Mouse (Mus musculus) forebrain, embryonic 14.5 days (tissue): ENCODE measurements around the gene Cdk19. TPM values are rescaled to one million over a fixed set of nuclear protein-coding genes. Genes with fewer than 3 reads are reported as not detected.
A peak's percentile ranks its signal among the peaks of the same experiment; 100 is the strongest.

Source experiments
- ATAC-seq: fragments of 200-750 bp; cut with Nextera tagmentation; 2 replicates; pipeline ENCODE4 v1.8.0; 2017; ENCODE audit warnings: mild to moderate bottlenecking, moderate library complexity
- DNase-seq: peaks from one replicate; pipeline ENCODE4 v3.0.0-alpha.2; 2015; ENCODE audit warnings: low spot score
- H3K27ac ChIP-seq: fragments of 300-500 bp; sonication (generic); 2 replicates; pipeline ENCODE4 v1.5.1; 2014; ENCODE audit warnings: low read depth, mild to moderate bottlenecking, control low read depth, low read length, moderate library complexity
- H3K27me3 ChIP-seq: fragments of 300-500 bp; sonication (generic); replicated peaks from 2 replicates; pipeline ENCODE4 v1.6.1; 2014; ENCODE audit warnings: low read length, control low read depth, mixed read lengths; ENCODE audit not compliant: control insufficient read depth, insufficient read depth
- H3K36me3 ChIP-seq: fragments of 300-500 bp; sonication (generic); 2 replicates; pipeline ENCODE4 v1.6.1; 2014; ENCODE audit warnings: low read length, control low read depth; ENCODE audit not compliant: control insufficient read depth, insufficient read depth
- H3K4me1 ChIP-seq: fragments of 300-500 bp; sonication (generic); 2 replicates; pipeline ENCODE4 v1.6.1; 2014; ENCODE audit warnings: antibody characterized with exemption, low read length, control low read depth; ENCODE audit not compliant: control insufficient read depth, insufficient read depth
- H3K4me2 ChIP-seq: fragments of 300-500 bp; sonication (generic); 2 replicates; pipeline ENCODE4 v1.6.1; 2014; ENCODE audit warnings: mild to moderate bottlenecking, control low read depth, low read length
- H3K4me3 ChIP-seq: fragments of 300-500 bp; sonication (generic); 2 replicates; pipeline ENCODE4 v1.5.1; 2014; ENCODE audit warnings: low read depth, low read length, control low read depth
- H3K9ac ChIP-seq: fragments of 300-500 bp; sonication (generic); 2 replicates; pipeline ENCODE4 v1.6.1; 2014; ENCODE audit warnings: mild to moderate bottlenecking, low read length, control low read depth, moderate library complexity
- H3K9me3 ChIP-seq: fragments of 300-500 bp; sonication (generic); replicated peaks from 2 replicates; pipeline ENCODE4 v1.6.1; 2016; ENCODE audit warnings: low read length, control low read depth, mixed read lengths; ENCODE audit not compliant: control insufficient read depth
- WGBS: fragments of 180-500 bp; shearing (Covaris S2); extraction: QIAGEN DNeasy Blood & Tissue Kit; methylation state at CpG from one replicate; pipeline ENCODE4 v1.1.7; 2014; 5-methylcytosine and 5-hydroxymethylcytosine counted together
- polyA plus RNA-seq: library from polyadenylated mRNA; unstranded; fragments of >200 nt; fragmentation: Nextera tagmentation; extraction: Ambion mirVana; gene quantifications from 2 replicates; pipeline ENCODE4 v1.2.1, GENCODE M21; 2014

The Cdk19 gene
- polyA plus RNA-seq, 1 experiment from 2014 or later = 16.6 TPM

DNA sequence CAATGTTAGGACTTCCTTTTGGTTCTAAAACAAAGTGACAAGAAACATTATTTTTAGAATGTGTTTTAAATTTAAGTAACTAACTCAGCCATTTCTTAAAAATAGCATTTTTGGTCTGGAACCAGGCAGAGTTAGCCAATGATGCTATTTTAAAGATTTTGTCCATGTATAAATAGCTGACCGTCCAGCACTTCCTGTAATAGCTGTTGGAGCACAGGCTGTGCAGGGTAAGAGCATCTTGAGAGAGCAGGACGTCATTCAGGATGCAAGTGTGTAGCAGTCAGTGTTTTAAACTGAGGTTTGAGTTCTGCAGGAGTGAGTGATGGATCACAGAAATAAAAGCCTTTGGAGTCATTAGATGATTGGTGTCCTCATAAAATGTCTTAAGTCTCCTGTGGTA lies 18.8 kb downstream of the Cdk19 start:
- no peaks in the 10 kb centered on the region for H3K4me1 ChIP-seq
- no peak for DNase-seq
- no peak overlapping the region for H3K9ac ChIP-seq
- H3K36me3 ChIP-seq = no peaks in the 10 kb centered on the region
- H3K27ac ChIP-seq = no peak overlapping the region
- H3K9me3 ChIP-seq = no peaks in the 10 kb centered on the region
- no peak overlapping the region for H3K4me3 ChIP-seq
- no peak for ATAC-seq
- H3K4me2 ChIP-seq = no peak overlapping the region
- no peaks in the 10 kb centered on the region for H3K27me3 ChIP-seq
- WGBS = 85% methylated on average over 2 of the region's 2 CpGs

DNA sequence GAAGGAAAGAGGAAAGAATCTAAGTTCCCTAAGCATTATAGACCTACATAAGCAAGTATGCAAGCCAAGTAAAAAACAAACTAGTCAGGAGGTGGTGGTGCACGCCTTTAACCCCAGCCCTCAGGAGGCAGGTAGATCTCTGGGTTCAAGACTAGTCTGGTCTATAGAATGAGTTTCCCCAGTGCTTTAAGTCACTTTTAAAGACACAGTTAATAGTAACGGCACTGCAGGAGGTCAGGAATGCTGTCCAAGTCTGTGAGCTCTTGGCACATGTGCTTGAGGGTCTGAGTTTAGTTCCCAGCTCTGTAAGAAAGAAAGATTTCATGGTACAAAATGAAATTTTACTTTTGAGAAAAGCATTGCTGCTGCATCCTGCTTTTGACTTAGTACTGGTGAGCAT lies 19.8 kb downstream of the Cdk19 start:
- peaks cover 4% of the 10 kb centered on the region for H3K4me1 ChIP-seq
- H3K9me3 ChIP-seq = no peaks in the 10 kb centered on the region
- ATAC-seq (no peak), DNase-seq (no peak)
- no peaks in the 10 kb centered on the region for H3K27me3 ChIP-seq
- 70% methylated on average over 2 of the region's 2 CpGs for WGBS
- H3K4me2 ChIP-seq = no peak overlapping the region
- H3K9ac ChIP-seq = no peak overlapping the region
- no peaks in the 10 kb centered on the region for H3K36me3 ChIP-seq
- H3K4me3 ChIP-seq = no peak overlapping the region
- H3K27ac ChIP-seq = no peak overlapping the region

GRCm38 (mm10) chr10:40363004-40363403 lies 23.6 kb downstream of the Cdk19 start:
- no peaks in the 10 kb centered on the region for H3K9me3 ChIP-seq
- ATAC-seq = no peak
- peaks cover 13% of the 10 kb centered on the region for H3K4me1 ChIP-seq
- H3K9ac ChIP-seq = no peak overlapping the region
- H3K4me3 ChIP-seq = no peak overlapping the region
- H3K27ac ChIP-seq = no peak overlapping the region
- DNase-seq = no peak
- H3K27me3 ChIP-seq = no peaks in the 10 kb centered on the region
- WGBS = 44% methylated on average over 4 of the region's 4 CpGs
- no peak overlapping the region for H3K4me2 ChIP-seq
- H3K36me3 ChIP-seq = no peaks in the 10 kb centered on the region

DNA sequence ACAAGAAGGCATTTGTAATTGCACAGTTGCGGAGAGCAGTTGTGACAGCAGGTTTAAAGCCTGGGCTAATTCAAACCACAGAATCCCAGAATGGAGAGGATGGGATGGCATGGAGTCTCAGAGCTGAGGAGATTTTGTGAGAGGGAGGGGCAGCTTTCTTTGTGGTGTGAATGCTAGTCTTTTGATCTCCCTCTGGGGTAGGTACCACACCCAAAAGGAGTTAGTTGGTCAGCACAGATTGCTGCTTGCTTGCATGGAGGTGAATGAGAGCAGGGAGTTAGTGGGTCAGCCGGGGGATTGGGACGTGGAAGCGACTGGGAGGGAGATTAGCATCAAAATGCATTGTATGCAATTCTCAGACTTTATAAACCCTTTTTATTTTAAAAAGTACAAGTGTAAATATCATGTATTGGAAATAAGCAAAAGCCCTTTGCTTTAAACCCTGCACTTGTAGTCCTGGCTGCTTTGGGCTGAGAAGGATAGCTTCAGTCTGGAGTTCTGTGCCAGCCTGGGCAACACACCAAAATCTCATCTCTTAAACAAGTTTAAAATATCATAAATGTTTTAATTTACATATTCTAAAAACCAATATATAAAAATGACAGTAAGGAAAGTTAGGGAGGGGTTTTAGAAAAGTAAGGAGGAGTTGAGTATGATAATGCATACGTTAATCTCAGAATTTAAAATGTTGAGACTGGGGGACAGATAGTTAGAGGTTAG lies 25.4 kb downstream of the Cdk19 start:
- peaks cover 13% of the 10 kb centered on the region for H3K4me1 ChIP-seq
- no peaks in the 10 kb centered on the region for H3K36me3 ChIP-seq
- no peak for ATAC-seq
- no peaks in the 10 kb centered on the region for H3K9me3 ChIP-seq
- DNase-seq = no peak
- H3K9ac ChIP-seq = no peak overlapping the region
- WGBS = 40% methylated on average over 5 of the region's 5 CpGs
- no peak overlapping the region for H3K27ac ChIP-seq
- no peak overlapping the region for H3K4me2 ChIP-seq
- H3K4me3 ChIP-seq = no peak overlapping the region
- no peaks in the 10 kb centered on the region for H3K27me3 ChIP-seq

GRCm38 (mm10) chr10:40365991-40366390 lies 26.6 kb downstream of the Cdk19 start:
- H3K36me3 ChIP-seq = no peaks in the 10 kb centered on the region
- 72% methylated on average over 2 of the region's 2 CpGs for WGBS
- DNase-seq (peak; percentile 36), ATAC-seq (peak; percentile 42; the same call in 1 of the 2 replicates)
- H3K27me3 ChIP-seq = no peaks in the 10 kb centered on the region
- no peak overlapping the region for H3K4me2 ChIP-seq
- H3K4me3 ChIP-seq = no peak overlapping the region
- no peak overlapping the region for H3K9ac ChIP-seq
- no peaks in the 10 kb centered on the region for H3K9me3 ChIP-seq
- peaks cover 13% of the 10 kb centered on the region for H3K4me1 ChIP-seq
- no peak overlapping the region for H3K27ac ChIP-seq

DNA sequence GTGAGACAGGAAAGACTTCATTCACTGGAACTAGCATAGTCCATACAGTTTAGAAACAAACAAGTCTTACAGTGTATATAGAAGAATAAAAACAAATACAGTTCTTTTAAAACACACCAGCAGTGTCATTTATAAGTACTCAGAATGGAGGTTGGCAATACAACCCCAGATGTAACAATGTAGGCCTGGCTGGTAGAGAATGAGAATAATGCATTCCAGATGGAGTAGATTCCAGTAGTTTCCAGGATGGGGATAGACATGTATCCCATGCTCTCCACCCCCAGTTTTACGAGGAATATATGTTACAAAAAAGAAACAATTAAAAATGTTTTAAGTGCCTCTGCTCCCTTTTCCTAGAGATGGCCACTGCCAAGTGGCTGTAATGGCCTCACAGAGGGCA lies 29.2 kb downstream of the Cdk19 start:
- 85% methylated on average over 1 of the region's 1 CpGs for WGBS
- no peaks in the 10 kb centered on the region for H3K36me3 ChIP-seq
- ATAC-seq (no peak), DNase-seq (no peak)
- no peak overlapping the region for H3K4me3 ChIP-seq
- H3K27me3 ChIP-seq = no peaks in the 10 kb centered on the region
- H3K9ac ChIP-seq = no peak overlapping the region
- no peak overlapping the region for H3K4me2 ChIP-seq
- H3K27ac ChIP-seq = no peak overlapping the region
- H3K9me3 ChIP-seq = no peaks in the 10 kb centered on the region
- peaks cover 27% of the 10 kb centered on the region for H3K4me1 ChIP-seq

GRCm38 (mm10) chr10:40370156-40370555 lies 30.8 kb downstream of the Cdk19 start:
- Histone ChIP-seq H3K9ac (no peak overlapping the region), H3K36me3 (no peaks in the 10 kb centered on the region), H3K4me3 (no peak overlapping the region), H3K27me3 (no peaks in the 10 kb centered on the region), H3K4me2 (no peak overlapping the region), H3K4me1 (peaks cover 16% of the 10 kb centered on the region), H3K27ac (no peak overlapping the region), H3K9me3 (no peaks in the 10 kb centered on the region)
- no peak for DNase-seq
- ATAC-seq = no peak

DNA sequence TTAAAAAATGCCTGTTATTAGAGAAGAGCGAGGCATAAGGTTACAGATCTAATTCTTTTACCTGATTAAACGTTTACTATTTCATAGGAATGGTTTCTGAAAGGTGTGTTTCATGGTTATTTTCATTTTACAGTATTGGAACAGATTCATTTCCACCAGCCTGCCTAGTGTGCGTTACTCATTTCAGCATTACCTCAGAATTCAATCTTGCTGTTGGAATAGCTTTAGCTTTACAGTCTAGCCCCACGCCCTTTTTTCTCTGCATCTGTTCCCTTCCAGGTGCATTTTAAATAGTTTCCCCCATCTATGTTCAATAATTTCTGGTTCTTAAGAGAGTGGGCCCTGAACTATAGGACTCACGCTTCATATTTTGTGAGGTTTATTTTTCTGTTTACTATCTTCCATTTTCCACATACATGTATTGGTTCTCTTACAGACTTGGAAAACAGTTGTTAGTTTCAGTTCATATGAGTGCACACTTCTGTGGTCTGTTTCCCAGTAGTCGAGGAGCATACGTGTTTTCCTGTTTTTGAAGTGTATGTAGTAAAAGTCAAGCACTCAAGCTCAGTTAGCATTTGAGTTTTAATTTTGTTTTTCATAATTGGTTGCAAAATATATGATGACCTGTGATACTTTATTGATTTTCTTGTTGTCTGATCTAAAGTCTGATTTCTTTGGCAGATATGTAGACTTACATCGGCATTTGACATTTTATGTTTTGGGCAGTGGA lies 32.0 kb downstream of the Cdk19 start:
- Histone ChIP-seq H3K4me1 (peaks cover 16% of the 10 kb centered on the region), H3K9me3 (no peaks in the 10 kb centered on the region), H3K27ac (no peak overlapping the region), H3K27me3 (no peaks in the 10 kb centered on the region), H3K4me3 (no peak overlapping the region), H3K36me3 (no peaks in the 10 kb centered on the region), H3K9ac (no peak overlapping the region), H3K4me2 (peak overlapping the region; percentile 37; the same call in 1 of the 2 replicates)
- 79% methylated on average over 8 of the region's 8 CpGs for WGBS
- DNase-seq (no peak), ATAC-seq (no peak)
